In the genomic region with DNA sequence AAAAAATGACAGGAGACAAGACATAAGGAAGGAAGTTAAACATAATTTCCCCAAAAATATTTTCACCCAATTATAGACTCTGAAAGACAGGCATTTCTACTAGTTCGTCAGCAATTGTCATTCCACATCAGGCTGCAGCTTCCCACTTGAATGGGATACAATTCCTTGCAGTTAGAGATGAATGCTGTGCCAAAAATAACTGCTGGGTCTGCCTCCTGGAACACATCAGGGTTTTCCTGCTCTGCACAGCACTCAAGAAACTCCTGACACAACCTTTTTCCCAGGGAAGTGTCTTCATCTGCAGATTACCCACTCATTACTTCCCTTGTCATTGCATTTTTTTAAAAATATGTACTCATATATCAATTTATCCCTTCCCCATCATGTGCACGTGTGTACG, we compare ENCODE assay signal across 26 mouse cellular contexts. TPM values are rescaled to one million over a fixed set of nuclear protein-coding genes. Genes with fewer than 3 reads are reported as not detected.
DNase-seq lines count a peak whose midpoint lies in the region; ATAC-seq and TF ChIP-seq lines count a peak whose summit lies in the region.
"Had no signal": no experiment of that assay in that cellular context is flagged by ENCODE, and none has a peak within 500 bp of the region (broad histone marks: within the 10 kb centered on the region; RNA-seq: fewer than 3 reads in every experiment).

No protein-coding gene starts in this region.

- H3K27ac ChIP-seq in heart, embryonic 10.5 days, result no peak overlapping the region
- H3K27ac ChIP-seq in heart, postnatal 0 days (ENCODE audit: low read depth), result no peak overlapping the region
- no peak overlapping the region for H3K27ac ChIP-seq in heart, embryonic 11.5 days (ENCODE audit: low read depth, low read length)
- no peak overlapping the region for H3K27ac ChIP-seq in lung, embryonic 14.5 days (ENCODE audit: low read depth)
- H3K27ac ChIP-seq: hindbrain, embryonic 13.5 days; layer of hippocampus, adult 2 months; liver, embryonic 15.5 days; lung, embryonic 15.5 days; macrophage; midbrain, embryonic 13.5 days; neural tube, embryonic 13.5 days; stomach, embryonic 15.5 days had no signal

- TF ChIP-seq CTCF in heart, postnatal 0 days (IDR thresholded peaks at IDR 0.05; ENCODE audit: low read depth), result no peak
- TF ChIP-seq CTCF in lung, embryonic 14.5 days (IDR thresholded peaks at IDR 0.05; ENCODE audit: low read depth), result no peak

- no peaks in the 10 kb centered on the region for H3K36me3 ChIP-seq in heart, embryonic 10.5 days
- no peaks in the 10 kb centered on the region for H3K36me3 ChIP-seq in heart, postnatal 0 days (replicated peaks; ENCODE audit: control insufficient read depth, insufficient read depth, low read length)
- no peaks in the 10 kb centered on the region for H3K36me3 ChIP-seq in heart, embryonic 11.5 days (ENCODE audit: control insufficient read depth, insufficient read depth, low read length)
- no peaks in the 10 kb centered on the region for H3K36me3 ChIP-seq in lung, embryonic 14.5 days (ENCODE audit: insufficient read depth)
- H3K36me3 ChIP-seq: hindbrain, embryonic 13.5 days; liver, embryonic 15.5 days; lung, embryonic 15.5 days; midbrain, embryonic 13.5 days; neural tube, embryonic 13.5 days; stomach, embryonic 15.5 days had no signal

- no peak for TF ChIP-seq EP300 in heart, postnatal 0 days (IDR thresholded peaks at IDR 0.05; ENCODE audit: low read depth)

- peak; percentile 86 for DNase-seq in heart, adult 11 months
- no peak for DNase-seq in heart, embryonic 10.5 days (ENCODE audit: low spot score)
- DNase-seq in heart, postnatal 0 days (ENCODE audit: low spot score), result peak; percentile 30
- DNase-seq in lung, embryonic 14.5 days, result peak; percentile 18
- DNase-seq in lung, postnatal 4 days, result no peak
- DNase-seq in telencephalon, adult 2 months (ENCODE audit: low read depth, low spot score), result peak; percentile 12
- no peak for DNase-seq in cerebellum, postnatal 10 days
- DNase-seq: adrenal gland, postnatal 25 days; B cell, adult 2 months; cerebellum, adult 2 months; cerebellum, postnatal 25 days; gastrocnemius, postnatal 25 days; heart, postnatal 4 days; kidney, adult 11 months; kidney, postnatal 36 days; thymus, postnatal 14 days had no signal

- H3K9ac ChIP-seq in heart, postnatal 0 days (replicated peaks; ENCODE audit: low read depth, low read length), result no peak overlapping the region
- H3K9ac ChIP-seq in heart, embryonic 11.5 days (ENCODE audit: low read depth, low read length), result no peak overlapping the region
- H3K9ac ChIP-seq in lung, embryonic 14.5 days, result no peak overlapping the region
- H3K9ac ChIP-seq: hindbrain, embryonic 13.5 days; liver, embryonic 15.5 days; lung, embryonic 15.5 days; midbrain, embryonic 13.5 days; neural tube, embryonic 13.5 days; stomach, embryonic 15.5 days had no signal

- H3K4me1 ChIP-seq in heart, embryonic 10.5 days, result no peaks in the 10 kb centered on the region; the same call in 1 of the 2 replicates
- H3K4me1 ChIP-seq in heart, postnatal 0 days (ENCODE audit: control insufficient read depth, insufficient read depth), result no peaks in the 10 kb centered on the region
- H3K4me1 ChIP-seq in heart, embryonic 11.5 days (ENCODE audit: control insufficient read depth, insufficient read depth, low read length), result no peaks in the 10 kb centered on the region
- no peaks in the 10 kb centered on the region for H3K4me1 ChIP-seq in lung, embryonic 14.5 days (ENCODE audit: insufficient read depth)
- H3K4me1 ChIP-seq: hindbrain, embryonic 13.5 days; liver, embryonic 15.5 days; lung, embryonic 15.5 days; midbrain, embryonic 13.5 days; neural tube, embryonic 13.5 days; stomach, embryonic 15.5 days had no signal

- 59% methylated on average over 3 of the region's 3 CpGs for WGBS in heart, embryonic 10.5 days
- WGBS in heart, postnatal 0 days, result 36% methylated on average over 3 of the region's 3 CpGs
- WGBS in heart, embryonic 11.5 days (ENCODE audit: insufficient replicate concordance), result 58% methylated on average over 3 of the region's 3 CpGs
- 63% methylated on average over 3 of the region's 3 CpGs for WGBS in lung, embryonic 14.5 days

- no peaks in the 10 kb centered on the region for H3K27me3 ChIP-seq in heart, embryonic 10.5 days (ENCODE audit: insufficient read depth, poor library complexity, severe bottlenecking)
- H3K27me3 ChIP-seq in heart, postnatal 0 days (ENCODE audit: control insufficient read depth, insufficient read depth, low read length), result no peaks in the 10 kb centered on the region
- H3K27me3 ChIP-seq in heart, embryonic 11.5 days (ENCODE audit: control insufficient read depth, insufficient read depth, low read length), result no peaks in the 10 kb centered on the region
- no peaks in the 10 kb centered on the region for H3K27me3 ChIP-seq in lung, embryonic 14.5 days (ENCODE audit: insufficient read depth, low read length)
- H3K27me3 ChIP-seq: hindbrain, embryonic 13.5 days; liver, embryonic 15.5 days; lung, embryonic 15.5 days; midbrain, embryonic 13.5 days; neural tube, embryonic 13.5 days; stomach, embryonic 15.5 days had no signal

- H3K4me2 ChIP-seq in heart, postnatal 0 days (ENCODE audit: low read depth, low read length), result no peak overlapping the region
- H3K4me2 ChIP-seq in heart, embryonic 11.5 days, result no peak overlapping the region
- no peak overlapping the region for H3K4me2 ChIP-seq in lung, embryonic 14.5 days
- H3K4me2 ChIP-seq: hindbrain, embryonic 13.5 days; liver, embryonic 15.5 days; lung, embryonic 15.5 days; midbrain, embryonic 13.5 days; neural tube, embryonic 13.5 days; stomach, embryonic 15.5 days had no signal

- ATAC-seq in heart, postnatal 0 days (ENCODE audit: insufficient read depth, low read depth), result no peak
- no peak for ATAC-seq in heart, embryonic 11.5 days (replicated peaks; ENCODE audit: insufficient number of reproducible peaks, low FRiP score, low TSS enrichment)
- ATAC-seq in lung, embryonic 14.5 days (ENCODE audit: insufficient read depth), result no peak; the same call in 1 of the 2 replicates
- ATAC-seq: inflammation-experienced regulatory T-cells, adult 6 months; midbrain, embryonic 13.5 days had no signal

- no peaks in the 10 kb centered on the region for H3K9me3 ChIP-seq in heart, embryonic 10.5 days
- no peaks in the 10 kb centered on the region for H3K9me3 ChIP-seq in heart, postnatal 0 days (replicated peaks; ENCODE audit: control insufficient read depth, low read length)
- no peaks in the 10 kb centered on the region for H3K9me3 ChIP-seq in heart, embryonic 11.5 days (replicated peaks; ENCODE audit: control insufficient read depth, low read length)
- H3K9me3 ChIP-seq in lung, embryonic 14.5 days (ENCODE audit: low read depth, low read length), result no peaks in the 10 kb centered on the region
- H3K9me3 ChIP-seq: hindbrain, embryonic 13.5 days; liver, embryonic 15.5 days; lung, embryonic 15.5 days; midbrain, embryonic 13.5 days; neural tube, embryonic 13.5 days; stomach, embryonic 15.5 days had no signal

- no peak overlapping the region for H3K4me3 ChIP-seq in heart, embryonic 10.5 days
- H3K4me3 ChIP-seq in heart, postnatal 0 days (ENCODE audit: low read depth, low read length), result no peak overlapping the region
- H3K4me3 ChIP-seq in heart, embryonic 11.5 days (ENCODE audit: low read depth, low read length), result no peak overlapping the region
- H3K4me3 ChIP-seq in lung, embryonic 14.5 days (ENCODE audit: low read depth, low read length), result no peak overlapping the region
- H3K4me3 ChIP-seq: hindbrain, embryonic 13.5 days; layer of hippocampus, adult 2 months; liver, embryonic 15.5 days; lung, embryonic 15.5 days; midbrain, embryonic 13.5 days; neural tube, embryonic 13.5 days; stomach, embryonic 15.5 days had no signal

RNA-seq across cellular contexts. Expression of gene Nrxn1, which starts 44.0 kb away (rescaled TPM):
- polyA plus RNA-seq in heart, embryonic 10.5 days (2016; fragmentation: Nextera tagmentation; extraction: Ambion mirVana), result 0.74 and 2.2 TPM in 2 replicates
- total RNA-seq in heart, postnatal 0 days (2014; rRNA removed; ENCODE audit: low replicate concordance), result 0.54 and 4.1 TPM in 2 replicates
- polyA plus RNA-seq in heart, postnatal 0 days (2015; fragmentation: Nextera tagmentation; extraction: Ambion mirVana), result 0.62 and 1.1 TPM in 2 replicates
- 1.5 and 2.1 TPM in 2 replicates for polyA plus RNA-seq in heart, embryonic 11.5 days (2014; fragmentation: Nextera tagmentation; extraction: Ambion mirVana)
- 1.4 and 2.1 TPM in 2 replicates for polyA plus RNA-seq in lung, embryonic 14.5 days (2014; fragmentation: Nextera tagmentation; extraction: Ambion mirVana)
- polyA plus RNA-seq: macrophage had no signal

Comparison
In these comparisons a context has a peak if more than half of its experiments do, and no peak if none do; other contexts are left out.
1. DNase-seq: peak in heart, adult 11 months (single experiment), heart, postnatal 0 days (single experiment), lung, embryonic 14.5 days (single experiment) and telencephalon, adult 2 months (single experiment); none in heart, embryonic 10.5 days (single experiment), lung, postnatal 4 days (0 of 2) and cerebellum, postnatal 10 days (0 of 2).